Mouse (Mus musculus) kidney, postnatal 4 days (tissue): ENCODE measurements around the gene Slco1b2.
"Not testable (repeated sequence)": the region's sequence is repeated elsewhere in the genome, so short reads cannot be mapped to it uniquely, and the experiment has no call there.

Experiments
- DNase-seq, 2 experiments: peaks; one replicate each; pipeline ENCODE4 v3.0.0; 2021; ENCODE audit warnings: mixed read lengths in 2 of 2

Slco1b2 gene

GRCm38 (mm10) chr6:141629291-141629690 is at the start of gene Slco1b2:
Gene Slco1b2 (plus strand): TSS chr6:141629518.
- DNase-seq = no peak

GRCm38 (mm10) chr6:141584791-141585403 is 44.4 kb upstream of the Slco1b2 start:
- no peak for DNase-seq

- no peak for DNase-seq
Observed at GRCm38 (mm10) chr6:141590002-141590401, 39.3 kb upstream of the Slco1b2 start.

- DNase-seq = not testable (repeated sequence)
Observed at GRCm38 (mm10) chr6:141590598-141591200, 38.6 kb upstream of the Slco1b2 start.

- DNase-seq = no peak
Observed at GRCm38 (mm10) chr6:141596081-141596480, 33.2 kb upstream of the Slco1b2 start.

GRCm38 (mm10) chr6:141597037-141597436 is 32.3 kb upstream of the Slco1b2 start:
- no peak for DNase-seq

- DNase-seq = no peak
Observed at GRCm38 (mm10) chr6:141600940-141601339, 28.4 kb upstream of the Slco1b2 start.

- no peak for DNase-seq
Observed at GRCm38 (mm10) chr6:141610702-141611260, 18.5 kb upstream of the Slco1b2 start.

GRCm38 (mm10) chr6:141614017-141614416 is 15.3 kb upstream of the Slco1b2 start:
- no peak for DNase-seq

GRCm38 (mm10) chr6:141615348-141615747 is 14.0 kb upstream of the Slco1b2 start:
- DNase-seq = no peak

GRCm38 (mm10) chr6:141632935-141633334 is 3.6 kb downstream of the Slco1b2 start:
- peak; percentile 17 to 20 for DNase-seq

GRCm38 (mm10) chr6:141635250-141635649 is 5.9 kb downstream of the Slco1b2 start:
- no peak for DNase-seq

- peak in 1 of 2 experiments; percentile 8 for DNase-seq
Observed at GRCm38 (mm10) chr6:141640639-141641038, 11.3 kb downstream of the Slco1b2 start.

- DNase-seq = no peak
Observed at GRCm38 (mm10) chr6:141687008-141687407, 57.7 kb downstream of the Slco1b2 start.

GRCm38 (mm10) chr6:141691246-141691645 is 61.9 kb downstream of the Slco1b2 start:
- DNase-seq = no peak
